Mouse (Mus musculus): Measurements from ENCODE around the gene Myo5c.

GRCm38 (mm10) chr9:75248359-75248758 is 16.5 kb downstream of the Myo5c start:
- TF ChIP-seq CTCF (IDR thresholded peaks at IDR 0.05; ENCODE audit: low read depth, low read length) (no peak), GATA1 (IDR thresholded peaks at IDR 0.05; ENCODE audit: borderline replicate concordance, low read length) (no peak), TAL1 (conservative IDR thresholded peaks at IDR 0.05; ENCODE audit: low read depth, low read length) (no peak)
